Mouse (Mus musculus) thymus, adult 2 months (tissue): ENCODE data around the gene Polr3e.
"Not testable (repeated sequence)": the region's sequence is repeated elsewhere in the genome, so short reads cannot be mapped to it uniquely, and the experiment has no call there.

ENCODE experiments used
- CTCF ChIP-seq: fragments of 200-500 bp; IDR thresholded peaks from 2 replicates; pipeline ENCODE4 v1.5.1; 2012; ENCODE audit warnings: mild to moderate bottlenecking, control low read depth, low read length, moderate library complexity, borderline replicate concordance; ENCODE audit not compliant: control insufficient read depth, poor library complexity, insufficient read depth; ENCODE audit errors: extremely low read depth
- POLR2A ChIP-seq: fragments of 200-500 bp; IDR thresholded peaks from 2 replicates; pipeline ENCODE4 v1.6.1; 2012; ENCODE audit warnings: mild to moderate bottlenecking, low read length, control low read depth, moderate library complexity; ENCODE audit not compliant: control insufficient read depth, poor library complexity, insufficient read depth; ENCODE audit errors: extremely low read depth

GRCm38 (mm10) chr7:120972471-120972870, 54.9 kb downstream of the Polr3e start:
- not testable (repeated sequence) for TF ChIP-seq POLR2A, CTCF
